Mouse (Mus musculus): Measurements from ENCODE around the gene Morn1. TPM values are rescaled to one million over a fixed set of nuclear protein-coding genes. Genes with fewer than 3 reads are reported as not detected.
A peak's percentile ranks its signal among the peaks of the same experiment; 100 is the strongest.

The Morn1 gene
- total RNA-seq, 2 experiments from 2014 or later: 1.8 to 7.6 TPM

DNA sequence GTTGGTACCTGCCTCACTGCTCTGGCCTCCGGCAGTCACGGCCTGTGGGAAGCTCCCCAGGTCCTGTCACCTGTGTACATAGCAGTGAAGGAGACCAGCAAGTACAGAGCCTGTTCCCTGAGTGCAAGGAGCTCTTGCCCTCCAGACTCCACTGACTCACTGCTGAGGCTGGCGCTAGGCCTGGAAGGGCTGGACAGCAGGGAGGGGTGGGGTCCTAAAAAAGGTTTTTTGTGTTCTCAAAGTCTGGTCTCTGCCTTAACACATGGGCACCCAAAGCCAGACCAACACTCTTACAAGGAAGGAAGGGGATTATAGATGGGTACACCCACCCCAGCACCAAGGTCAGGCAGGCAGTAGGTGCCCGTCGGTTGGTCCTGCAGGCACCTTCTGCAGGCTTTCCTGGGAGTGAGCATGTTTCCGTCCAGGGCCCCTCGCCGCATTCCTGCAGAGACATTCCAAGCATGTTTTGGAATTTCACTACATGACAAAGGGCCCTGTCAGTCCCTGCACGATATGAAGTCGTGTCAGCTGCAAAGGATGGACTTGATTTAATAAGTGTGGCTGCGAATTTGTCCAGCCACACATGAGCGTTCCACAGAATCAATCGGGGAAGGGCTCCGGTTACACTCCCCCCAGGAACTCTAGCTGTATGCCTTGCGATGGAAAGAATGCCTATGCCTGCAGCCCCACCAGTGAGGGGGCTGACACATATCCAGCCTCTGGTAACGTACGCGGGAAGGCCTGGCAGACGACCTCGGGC lies 47.5 kb downstream of the Morn1 start:
- ATAC-seq (replicated peaks; ENCODE audit: low FRiP score, low TSS enrichment, poor library complexity, severe bottlenecking): no peak

DNA sequence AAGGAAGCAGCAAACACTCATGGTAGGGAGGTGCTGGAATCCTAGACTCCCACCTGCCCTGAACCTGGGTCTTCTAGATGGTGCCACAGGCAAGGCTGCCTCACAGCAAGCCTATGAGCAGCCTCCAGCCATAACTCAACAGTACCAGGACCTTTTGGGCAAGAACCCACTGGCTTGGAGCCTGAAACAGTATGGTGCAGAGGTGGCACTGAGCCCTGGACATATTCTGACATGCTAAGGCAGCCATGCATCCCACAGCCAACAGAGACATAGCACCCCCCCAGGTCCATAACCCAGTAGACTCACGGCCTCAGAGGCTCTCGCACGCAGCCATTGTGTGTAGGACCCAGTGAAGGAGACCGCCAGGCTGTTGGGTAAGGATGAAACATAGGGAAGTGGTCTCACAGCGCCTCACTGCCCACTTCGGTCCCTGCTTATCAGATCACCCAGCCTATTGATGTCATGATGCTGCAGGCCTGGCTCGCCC lies 48.4 kb downstream of the Morn1 start:
- no peak for ATAC-seq (replicated peaks; ENCODE audit: low FRiP score, low TSS enrichment, poor library complexity, severe bottlenecking)

DNA sequence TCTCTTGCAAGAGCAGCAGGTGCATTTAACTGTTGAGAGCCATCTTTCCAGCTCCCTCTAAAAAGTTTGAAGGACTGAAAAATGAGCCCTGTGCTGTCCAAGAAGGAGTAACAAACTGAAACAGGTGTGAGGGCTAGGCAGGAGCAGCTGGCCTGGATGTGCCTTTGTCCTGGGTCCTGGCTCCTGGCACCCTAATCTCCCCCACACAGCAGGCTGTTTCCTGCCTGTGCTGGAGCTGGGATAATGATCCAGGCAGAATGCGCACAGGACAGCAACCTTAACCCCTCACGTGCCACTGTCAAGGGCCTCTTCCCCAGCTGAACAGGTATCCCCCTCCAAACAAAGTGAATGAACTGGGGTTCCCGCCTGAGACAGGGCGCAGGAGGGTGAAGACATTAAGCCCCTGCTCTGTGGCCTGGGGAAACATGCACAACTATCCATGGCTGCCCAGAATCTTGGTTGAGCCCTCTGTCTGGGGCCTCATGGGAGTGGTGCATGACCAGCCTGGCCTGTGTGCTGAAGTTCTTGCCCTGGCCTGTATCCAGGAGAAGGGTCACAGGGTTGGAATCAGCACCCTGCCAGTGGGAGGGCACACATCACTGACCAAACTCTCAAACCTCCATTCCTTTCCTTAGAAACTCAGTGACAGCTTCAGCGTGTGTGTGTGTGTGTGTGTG lies 49.7 kb downstream of the Morn1 start:
- ATAC-seq (replicated peaks; ENCODE audit: low FRiP score, low TSS enrichment, poor library complexity, severe bottlenecking): 0 out of 2 replicates have a peak, but pooled peaks have one; percentile 23

DNA sequence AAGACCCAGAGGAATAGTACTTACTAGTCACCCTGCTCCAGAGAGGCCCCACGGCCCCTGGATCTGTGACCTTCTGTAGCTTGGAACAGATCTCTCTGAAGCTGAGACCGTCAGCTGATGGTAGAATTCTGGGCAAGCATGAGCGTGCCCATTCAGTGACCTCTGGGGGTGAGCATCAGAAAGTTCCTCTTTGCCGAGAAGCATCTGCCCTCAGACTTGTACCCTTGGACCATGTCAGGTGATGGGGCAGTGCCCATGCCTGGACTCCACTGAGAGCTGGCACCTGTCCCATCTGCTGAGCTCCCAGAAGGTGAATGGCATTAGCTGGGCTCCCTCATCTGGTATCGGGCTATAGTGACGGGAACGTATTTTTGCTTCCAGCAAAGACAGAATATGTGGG lies 51.5 kb downstream of the Morn1 start:
- no peak for ATAC-seq (replicated peaks; ENCODE audit: low FRiP score, low TSS enrichment, poor library complexity, severe bottlenecking)

DNA sequence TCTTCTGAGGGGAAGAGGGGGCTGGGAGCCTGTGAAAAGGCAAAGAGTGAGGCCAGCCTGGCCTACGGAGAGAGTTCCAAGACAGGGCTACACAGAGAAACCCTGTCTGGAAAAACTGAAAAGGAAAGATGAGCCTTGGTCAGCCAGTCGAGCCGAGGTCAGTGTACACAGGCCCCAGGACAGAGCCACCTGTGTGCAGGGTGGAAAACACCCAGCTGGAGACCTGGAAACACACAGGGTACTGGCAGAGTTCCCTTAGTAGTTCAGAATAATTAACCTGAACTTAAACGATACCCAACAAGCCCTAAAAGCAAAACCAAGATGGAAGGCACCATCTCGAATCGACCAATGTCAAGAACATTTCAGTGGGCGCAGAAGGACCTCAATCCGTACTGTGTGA lies 52.1 kb downstream of the Morn1 start:
- ATAC-seq (replicated peaks; ENCODE audit: low FRiP score, low TSS enrichment, poor library complexity, severe bottlenecking): no peak

DNA sequence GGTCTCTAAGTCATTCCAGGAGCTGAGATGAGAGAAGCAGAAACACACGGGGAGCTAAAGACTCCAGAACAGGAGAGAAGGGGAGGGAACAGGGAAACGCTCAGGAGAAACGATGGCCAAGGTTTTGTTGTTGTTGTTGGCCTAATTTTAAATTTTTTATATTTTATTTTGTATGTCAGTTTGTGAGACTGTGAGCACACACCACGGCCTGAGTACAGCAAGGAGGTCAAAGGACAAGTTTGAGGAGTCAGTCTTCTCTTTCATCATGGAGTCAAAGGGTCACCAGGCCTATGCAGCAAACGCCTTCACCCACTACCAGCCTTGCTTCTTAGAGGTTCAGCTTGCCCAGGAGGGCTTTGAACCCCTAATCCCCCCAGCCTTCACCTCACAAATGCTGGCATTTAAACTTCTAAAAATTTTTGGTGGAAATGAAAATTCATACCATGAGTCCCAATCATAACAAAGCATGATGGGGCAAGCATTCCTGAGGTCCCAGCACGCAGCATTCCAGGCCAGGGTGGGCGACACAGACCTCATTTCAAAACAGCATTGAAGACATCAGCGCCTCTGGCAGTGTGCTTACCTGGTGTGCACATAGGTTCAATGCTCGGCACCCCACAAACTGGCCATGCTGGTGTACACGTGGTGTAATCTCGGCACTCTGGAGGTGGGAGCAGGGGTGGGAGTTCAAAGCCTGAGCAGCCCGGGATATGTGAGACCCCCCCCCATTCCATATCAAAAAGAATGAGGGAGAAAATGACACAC lies 53.1 kb downstream of the Morn1 start:
- ATAC-seq (replicated peaks; ENCODE audit: low FRiP score, low TSS enrichment, poor library complexity, severe bottlenecking): no peak

DNA sequence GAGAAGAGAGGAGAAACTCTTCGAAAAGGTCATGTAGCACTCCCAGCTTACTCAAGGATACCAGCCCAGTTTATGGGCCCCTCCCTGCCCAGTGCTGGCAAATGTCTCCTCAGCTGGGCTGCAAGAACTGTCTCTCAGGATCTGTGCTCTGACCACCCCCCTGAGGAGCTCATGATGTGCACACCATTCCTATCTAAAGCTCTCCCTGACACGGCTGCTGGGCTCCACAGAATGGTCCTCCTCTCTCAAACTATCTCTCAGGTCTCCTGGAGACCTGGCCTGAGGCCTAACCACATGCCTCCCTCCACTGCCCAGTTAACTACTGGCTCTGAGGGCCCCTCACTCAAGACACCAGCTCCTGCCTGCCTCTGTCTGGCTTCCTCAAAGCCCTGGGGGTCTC lies 53.8 kb downstream of the Morn1 start:
- ATAC-seq (replicated peaks; ENCODE audit: low FRiP score, low TSS enrichment, poor library complexity, severe bottlenecking): no peak

DNA sequence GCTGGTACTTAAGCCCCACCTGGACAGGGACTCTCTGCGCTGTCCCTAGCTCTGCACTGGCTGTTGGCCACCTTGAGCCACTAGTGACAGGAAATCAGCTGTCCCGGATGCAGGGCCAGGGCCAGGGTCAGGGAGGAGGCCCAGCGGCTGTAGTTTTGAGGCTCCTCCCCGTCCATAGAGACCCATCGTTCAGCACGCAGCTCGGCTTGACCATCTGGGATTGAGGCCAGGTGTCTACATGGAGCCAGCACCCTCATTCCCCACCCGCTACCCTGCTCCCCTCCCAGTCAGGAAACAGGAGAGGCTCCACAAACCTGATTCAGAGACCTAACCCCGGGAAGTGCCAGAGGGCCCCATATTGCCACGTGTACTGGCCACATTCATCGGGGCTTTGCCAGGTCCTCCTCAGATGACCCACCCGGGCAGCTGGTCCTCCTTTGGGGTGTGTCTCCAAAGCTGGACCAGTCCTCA lies 54.5 kb downstream of the Morn1 start:
- no peak for ATAC-seq (replicated peaks; ENCODE audit: low FRiP score, low TSS enrichment, poor library complexity, severe bottlenecking)

DNA sequence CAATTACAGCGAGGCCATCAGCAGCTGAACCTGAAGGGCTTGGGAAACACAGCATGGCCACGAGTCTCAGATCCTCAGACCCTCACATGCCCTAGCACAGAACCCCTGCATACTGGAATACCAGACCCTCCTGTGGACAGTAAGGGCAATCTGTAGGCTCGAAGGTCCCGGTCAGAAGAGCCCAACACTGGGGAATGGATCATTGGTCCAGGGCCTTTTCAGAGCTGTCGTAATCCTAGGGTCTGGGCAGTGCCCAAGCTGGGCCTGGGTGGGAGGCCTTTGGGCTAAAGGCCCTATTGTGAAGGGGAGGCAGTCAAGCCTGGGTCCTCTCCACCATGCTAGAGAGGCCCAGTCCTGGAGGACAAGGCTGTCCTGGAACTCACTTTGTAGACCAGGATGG lies 56.5 kb downstream of the Morn1 start:
- no peak for ATAC-seq (replicated peaks; ENCODE audit: low FRiP score, low TSS enrichment, poor library complexity, severe bottlenecking)

DNA sequence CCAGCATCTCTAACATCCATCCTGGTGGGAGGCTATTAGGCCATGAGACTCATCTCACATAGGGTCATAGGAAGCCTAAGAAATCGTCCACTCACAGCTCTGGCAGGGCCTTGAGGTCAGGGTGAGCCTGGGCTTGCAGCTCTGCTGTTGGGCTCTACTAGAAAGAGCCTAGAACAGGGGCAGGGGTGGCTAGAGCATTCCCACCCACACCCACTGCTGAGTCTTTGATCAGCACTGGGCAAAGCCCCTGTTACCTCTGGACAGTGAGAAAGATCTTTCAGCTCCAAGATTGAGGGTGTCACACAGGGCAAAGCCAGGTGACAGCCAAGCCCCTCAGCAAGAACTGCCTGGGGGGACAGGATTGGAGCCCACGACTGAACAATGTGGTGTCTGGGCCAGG lies 57.0 kb downstream of the Morn1 start:
- ATAC-seq (replicated peaks; ENCODE audit: low FRiP score, low TSS enrichment, poor library complexity, severe bottlenecking): no peak

DNA sequence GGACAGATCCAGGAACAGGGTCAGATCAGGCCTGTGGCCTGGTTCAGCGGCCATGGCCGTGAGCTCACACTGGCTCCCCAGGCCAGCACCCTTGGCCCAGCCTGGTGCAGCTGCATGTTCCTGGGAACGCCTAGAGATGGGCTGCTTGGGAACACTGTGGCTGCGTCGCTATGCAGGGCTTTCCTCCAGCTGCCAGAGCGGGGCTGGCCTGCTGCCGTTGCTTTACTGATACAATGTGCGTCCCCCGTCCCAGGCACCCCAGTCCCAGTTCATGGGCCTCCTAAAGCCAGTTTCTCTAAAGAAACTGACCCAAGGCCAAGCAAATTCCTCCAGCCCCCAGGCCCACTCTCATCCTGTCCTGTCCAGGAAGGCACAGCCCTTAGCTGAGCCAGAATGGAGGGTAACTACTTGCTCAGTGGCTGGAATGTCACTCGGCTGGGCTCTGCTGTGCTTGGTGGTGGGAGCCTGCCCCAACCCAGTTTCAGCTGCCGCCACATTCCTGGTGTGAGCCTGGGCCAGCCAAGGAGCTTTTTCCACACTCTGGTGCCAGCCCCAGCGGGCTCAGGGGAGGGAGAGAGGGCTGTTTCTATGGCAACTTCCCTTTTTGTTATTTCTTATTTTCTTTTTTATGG lies 57.6 kb downstream of the Morn1 start:
- ATAC-seq (replicated peaks; ENCODE audit: low FRiP score, low TSS enrichment, poor library complexity, severe bottlenecking): no peak

DNA sequence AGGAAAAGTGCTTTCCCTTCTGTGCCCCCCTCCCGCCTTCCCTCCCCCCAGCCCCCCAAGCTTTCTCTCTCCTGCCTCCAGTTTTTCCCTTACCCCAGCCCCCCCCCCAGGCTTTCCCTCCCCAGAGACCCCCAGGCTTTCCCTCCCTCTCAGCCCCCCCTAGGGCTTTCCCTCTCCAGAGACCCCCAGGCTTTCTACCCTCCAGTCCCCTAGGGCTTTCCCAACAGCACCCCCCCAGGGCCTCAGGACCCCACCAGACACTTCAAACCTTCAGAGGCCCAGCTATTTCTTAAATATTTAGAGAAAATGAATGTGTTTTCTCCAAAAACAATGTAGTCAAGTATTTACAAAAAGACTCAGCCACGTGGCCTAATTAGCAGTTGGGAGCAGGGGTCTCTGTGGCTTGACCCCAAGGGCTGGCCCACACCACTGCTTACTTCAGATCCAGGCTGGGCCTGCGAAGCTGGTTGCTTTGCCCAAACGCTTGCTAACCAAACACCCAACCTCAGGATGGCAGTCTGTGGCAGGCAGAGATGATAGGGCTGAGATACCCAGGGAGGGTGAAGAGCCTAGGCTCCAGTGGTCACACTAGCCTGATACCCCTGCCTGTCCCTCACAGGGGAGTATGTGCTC lies 58.3 kb downstream of the Morn1 start:
- ATAC-seq (replicated peaks; ENCODE audit: low FRiP score, low TSS enrichment, poor library complexity, severe bottlenecking): no peak

DNA sequence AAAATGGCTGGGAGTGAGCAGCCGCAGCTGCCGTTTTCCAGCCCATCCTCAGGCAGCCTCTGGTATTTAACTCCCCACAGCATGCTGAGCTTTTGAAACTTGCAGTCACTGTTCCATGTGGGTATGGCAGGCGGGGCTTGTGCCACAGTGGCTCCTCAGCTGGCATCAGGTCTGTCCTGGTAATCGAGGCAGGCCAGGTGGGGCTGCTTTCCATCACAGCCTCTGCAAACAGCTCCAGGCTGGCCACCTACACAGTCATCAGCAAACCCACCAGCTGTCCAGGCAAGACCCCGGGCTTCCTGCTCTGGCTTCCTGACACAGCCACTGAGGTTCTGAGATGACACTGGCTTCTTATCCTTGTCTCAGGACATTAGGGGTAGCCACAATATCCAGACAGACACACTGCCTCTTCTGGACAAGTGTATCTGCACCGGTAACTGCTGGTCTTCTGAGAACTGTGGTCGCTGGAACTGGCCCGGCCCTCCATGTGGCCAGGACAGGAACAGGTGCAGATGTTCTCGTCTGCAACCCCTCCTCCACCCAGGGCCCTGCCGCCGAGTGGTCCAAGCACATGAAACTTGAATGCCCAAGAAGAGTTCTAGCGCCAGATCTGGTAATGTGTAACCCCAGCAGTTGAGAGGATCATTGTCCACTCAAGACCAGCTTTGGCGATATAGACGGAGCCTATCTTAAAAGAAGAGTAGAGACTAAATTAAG lies 59.9 kb downstream of the Morn1 start:
- no peak for ATAC-seq (replicated peaks; ENCODE audit: low FRiP score, low TSS enrichment, poor library complexity, severe bottlenecking)

DNA sequence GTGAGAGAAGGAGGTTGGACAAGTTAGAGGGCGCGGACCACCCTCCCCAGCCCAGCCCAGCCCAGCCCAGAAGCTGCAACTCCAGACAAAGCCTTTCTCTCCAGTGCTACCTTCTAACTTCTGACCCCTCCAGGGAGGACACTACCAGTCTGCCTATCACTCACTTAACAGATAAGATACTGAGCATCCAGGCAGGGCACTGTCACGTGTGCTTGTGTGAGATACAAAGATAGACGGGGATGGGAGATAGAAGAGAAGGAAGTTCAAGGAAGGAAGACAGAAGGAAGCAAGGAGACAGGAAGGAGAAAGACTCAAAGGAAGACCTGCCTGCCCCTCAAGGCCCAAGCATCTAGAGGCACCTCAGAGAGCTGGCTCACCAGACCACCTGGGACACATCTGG lies 62.1 kb downstream of the Morn1 start:
- ATAC-seq (replicated peaks; ENCODE audit: low FRiP score, low TSS enrichment, poor library complexity, severe bottlenecking): no peak

DNA sequence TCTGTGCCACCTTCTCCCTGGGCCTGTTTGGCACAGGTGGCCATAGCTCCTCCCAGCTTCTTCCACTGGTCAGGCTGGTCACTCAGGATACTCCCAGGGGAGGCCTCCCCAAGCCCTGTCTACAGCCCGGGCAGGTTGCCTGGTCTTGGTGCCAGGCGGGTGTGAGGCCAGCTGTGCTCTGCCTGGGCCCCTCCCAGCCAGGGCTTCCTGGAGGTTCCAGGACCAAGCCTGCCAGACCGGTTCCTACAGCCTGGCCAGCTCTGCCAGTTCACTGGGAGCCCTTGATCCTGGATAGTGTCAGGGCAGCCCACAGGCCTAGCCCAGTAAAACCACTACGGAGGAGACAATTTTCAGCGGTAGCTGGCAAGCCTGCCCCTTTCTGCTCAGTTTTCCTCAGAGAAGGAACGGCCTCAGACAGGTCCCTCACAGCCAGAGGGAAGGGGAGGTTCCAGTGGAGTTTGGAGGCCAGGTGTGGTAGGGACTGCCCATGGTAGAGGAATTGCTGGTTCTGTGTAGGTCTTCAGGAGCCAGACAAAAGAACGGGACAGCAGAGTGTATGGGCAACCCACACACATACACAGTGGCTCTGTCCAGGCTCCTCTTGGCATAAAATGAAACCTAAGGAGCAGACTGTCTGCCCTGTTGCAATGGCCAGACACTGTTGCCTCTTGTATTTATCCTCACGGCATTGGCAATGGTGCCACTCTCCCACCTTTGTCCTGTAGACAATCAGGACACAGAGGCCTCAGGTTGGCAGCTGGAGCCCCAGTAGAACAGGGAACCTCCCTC lies 62.7 kb downstream of the Morn1 start:
- ATAC-seq (replicated peaks; ENCODE audit: low FRiP score, low TSS enrichment, poor library complexity, severe bottlenecking): no peak

DNA sequence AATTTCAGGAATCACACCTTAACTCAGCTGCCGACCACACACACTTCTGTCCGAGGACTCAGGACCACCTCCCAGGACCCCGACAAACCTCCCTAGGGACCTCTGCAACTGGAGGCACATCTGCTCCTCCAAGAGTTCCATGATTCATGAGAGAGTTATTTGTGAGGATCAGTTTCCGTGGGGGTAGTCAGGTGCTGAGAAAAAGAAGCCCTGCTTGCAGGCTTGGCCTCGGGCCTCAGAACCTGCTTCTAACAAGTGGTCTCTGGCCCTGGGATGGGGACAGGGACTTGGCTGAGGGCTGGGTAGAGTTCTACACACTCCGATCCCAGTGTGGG lies 63.5 kb downstream of the Morn1 start:
- no peak for ATAC-seq (replicated peaks; ENCODE audit: low FRiP score, low TSS enrichment, poor library complexity, severe bottlenecking)

DNA sequence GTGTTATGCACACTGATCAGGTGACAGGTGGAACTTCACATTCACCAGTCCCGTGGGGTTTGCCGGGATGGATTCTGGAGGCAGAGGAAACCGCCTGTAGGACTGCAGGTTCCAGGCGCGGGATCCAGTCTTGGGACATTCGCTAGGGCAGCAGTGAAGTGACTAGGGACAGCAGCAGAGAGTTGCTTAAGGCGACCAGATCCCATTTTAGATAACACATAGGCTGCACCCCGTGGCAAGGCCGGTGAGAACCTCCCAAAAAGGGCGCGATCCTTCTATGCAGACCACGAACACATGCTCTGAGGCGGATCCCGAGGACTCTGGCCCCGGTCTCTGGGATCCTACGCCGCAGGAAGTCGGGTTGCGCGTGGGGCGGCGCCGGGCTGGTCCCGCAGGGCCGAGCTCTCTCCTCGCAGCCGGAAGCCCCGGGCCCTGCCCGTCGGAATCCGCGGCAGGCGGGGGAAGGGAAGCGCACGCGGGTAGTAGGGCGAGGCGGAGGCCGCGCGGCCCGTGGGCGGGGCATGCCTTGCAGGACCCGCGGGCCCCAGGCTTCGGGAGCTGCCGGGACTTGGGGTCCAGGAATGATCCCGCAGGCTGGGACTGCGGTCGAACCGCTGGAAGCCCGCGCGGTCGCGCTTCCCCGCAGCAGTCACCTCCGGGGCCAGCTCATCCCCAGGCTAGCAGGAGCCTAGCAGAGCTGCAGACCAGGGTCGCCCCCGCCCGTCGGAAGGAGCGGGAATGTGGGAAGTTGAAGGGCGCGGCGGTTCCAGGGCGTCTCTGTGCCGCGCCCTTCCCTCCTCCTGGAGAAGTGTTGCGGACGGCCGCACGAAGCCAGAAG lies 64.1 kb downstream of the Morn1 start:
- ATAC-seq (replicated peaks; ENCODE audit: low FRiP score, low TSS enrichment, poor library complexity, severe bottlenecking): peak; percentile 28

All from megakaryocyte-erythroid progenitor cell, adult 5-6 weeks (primary cell).